Mouse (Mus musculus): Measurements from ENCODE around the gene Tmie. TPM values are rescaled to one million over a fixed set of nuclear protein-coding genes. Genes with fewer than 3 reads are reported as not detected.

Tmie gene
- total RNA-seq (2021) = 1 to 10 TPM; 1.2 to 1.3 TPM

DNA sequence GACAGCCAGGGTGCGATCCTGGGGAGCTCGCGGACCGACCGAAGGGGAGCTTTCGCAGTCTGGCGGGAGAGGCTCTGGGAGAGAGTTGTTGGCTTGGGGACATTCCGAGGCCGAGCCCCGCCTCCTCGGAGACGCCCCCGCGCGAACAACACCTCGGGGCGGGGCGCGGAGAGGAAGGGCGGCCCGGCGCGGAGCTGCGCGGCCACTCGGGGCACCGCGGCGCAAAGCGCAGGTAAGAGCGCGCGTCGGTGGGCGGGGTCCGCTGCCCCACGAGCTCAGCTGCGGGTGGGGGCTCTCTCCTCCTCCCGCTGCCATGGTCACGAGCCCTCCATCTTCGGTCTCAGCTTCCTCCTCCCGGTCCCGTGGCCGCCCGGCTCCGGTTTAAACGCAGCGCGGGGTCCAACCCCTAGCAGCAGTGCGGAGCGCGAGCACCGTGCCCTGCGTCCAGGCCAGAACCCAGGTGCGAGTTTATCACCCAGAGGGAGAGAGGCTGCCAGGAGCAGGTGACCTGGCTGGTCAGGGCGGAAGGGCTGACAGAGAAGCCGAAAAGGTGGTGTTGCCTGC, at the start of gene Tmie:
TSS of gene Tmie (minus strand) at position 116 of the 564 bp plus-strand sequence.
- peak; percentile 83 for DNase-seq
- intact Hi-C loops (cut with DNase I) = loop anchor here (5.0 kb wide), 2 partner anchors 42 to 343 kb away; no protein-coding TSS in a partner anchor

- intact Hi-C loops (cut with DNase I) = loop anchor here (2.0 to 5.0 kb wide), 5 partner anchors 20 to 150 kb away; partner anchors contain the start of gene Tmie
- peak; percentile 74 to 82 for DNase-seq
Measured at GRCm38 (mm10) chr9:110922759-110923158, 42.8 kb upstream of the Tmie start.

DNA sequence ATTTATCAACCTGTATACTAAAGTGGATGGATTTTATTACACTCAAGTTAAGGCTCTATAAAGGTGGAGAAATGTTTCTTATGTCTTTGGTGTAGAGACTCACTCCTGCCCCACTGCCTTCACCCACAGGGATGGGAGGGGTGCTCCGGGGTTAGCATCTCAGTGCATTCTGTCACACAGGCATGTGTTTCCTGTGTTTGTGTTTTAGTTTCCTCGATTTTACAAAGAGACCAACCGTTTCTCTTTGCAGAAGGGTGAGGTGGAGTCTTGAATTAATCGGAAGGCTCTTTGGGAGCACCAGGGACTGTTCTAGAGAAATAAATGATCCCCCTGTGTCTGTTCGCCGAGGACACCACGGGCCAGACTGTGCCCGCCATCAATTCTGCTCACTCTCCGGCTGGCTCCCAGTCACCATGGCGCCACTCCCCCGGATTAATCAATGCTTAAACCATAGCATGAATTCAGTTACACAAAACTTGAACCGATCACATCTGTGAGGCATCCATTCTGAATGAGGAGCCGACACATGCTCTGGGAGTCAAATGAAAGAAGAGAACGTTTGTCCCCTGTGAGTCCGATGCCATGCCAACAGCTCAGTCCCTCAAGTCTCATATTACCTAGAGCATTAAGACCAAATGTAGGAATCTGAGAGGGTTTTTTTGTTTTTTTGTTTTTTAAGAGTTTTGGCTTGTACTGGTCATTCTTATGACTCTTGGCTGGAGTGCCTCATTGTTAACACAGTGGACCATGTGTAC, 40.9 kb upstream of the Tmie start:
- no peak for DNase-seq
- intact Hi-C loops (cut with DNase I) = loop anchor here (5.0 kb wide), 2 partner anchors 39 to 76 kb away; partner anchors contain the start of gene Tmie

GRCm38 (mm10) chr9:110916786-110917185, 36.9 kb upstream of the Tmie start, which contains the start of gene Fam240a:
TSS of gene Fam240a (minus strand) at chr9:110916861.
- intact Hi-C loops (cut with DNase I) = no loop called here
- no peak for DNase-seq

GRCm38 (mm10) chr9:110915466-110915865, 35.6 kb upstream of the Tmie start:
- no peak for DNase-seq
- intact Hi-C loops (cut with DNase I) = no loop called here

GRCm38 (mm10) chr9:110914631-110915236, 34.8 kb upstream of the Tmie start:
- no peak for DNase-seq
- intact Hi-C loops (cut with DNase I) = no loop called here

DNA sequence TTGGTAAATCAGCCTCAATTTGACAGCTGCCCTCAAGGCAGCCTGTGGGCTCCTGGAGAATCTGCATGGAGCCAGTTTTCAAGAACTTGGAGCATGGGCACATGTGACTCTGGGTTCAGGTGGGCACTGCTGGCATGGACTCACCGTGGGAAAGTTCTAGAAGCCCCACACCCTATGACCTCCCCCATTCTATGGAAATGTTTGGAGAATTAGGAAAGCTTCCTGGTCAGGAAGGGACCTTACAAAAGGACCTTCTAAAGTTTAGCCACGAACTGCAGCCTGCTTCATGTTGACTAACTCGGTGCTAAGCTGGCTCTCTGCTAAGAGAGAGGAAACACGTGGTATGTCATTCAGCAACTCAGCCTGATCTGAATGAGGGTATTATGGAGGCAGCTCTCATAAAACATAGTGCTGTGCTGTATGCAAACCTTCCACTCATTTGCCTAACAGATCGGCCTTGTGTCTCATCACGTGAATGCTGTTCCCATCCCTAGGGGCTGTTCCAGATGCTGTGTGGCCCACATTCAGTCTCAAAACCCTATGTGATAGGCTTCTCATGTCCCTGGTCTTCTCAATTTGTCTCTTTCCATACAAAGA, 29.6 kb upstream of the Tmie start:
- no peak for DNase-seq
- intact Hi-C loops (cut with DNase I) = no loop called here

DNA sequence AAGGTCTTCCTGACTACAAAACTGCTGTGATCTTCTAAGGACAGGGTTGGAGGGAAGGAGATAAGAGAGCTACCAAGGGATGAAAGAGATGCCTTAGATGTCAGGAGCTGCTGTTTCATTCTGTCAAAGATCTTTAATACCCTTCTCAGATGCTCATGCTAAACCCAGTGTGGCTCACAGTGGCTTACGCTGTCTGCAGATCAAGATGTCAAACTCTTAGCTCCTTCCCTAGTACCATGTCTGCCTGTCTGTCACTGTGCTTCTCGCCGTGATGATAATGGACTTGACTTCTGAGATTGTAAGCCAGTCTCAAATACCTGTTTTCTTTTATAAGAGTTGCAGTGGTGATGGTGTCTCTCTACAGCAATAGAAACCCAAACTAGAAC, 28.7 kb upstream of the Tmie start:
- DNase-seq = no peak
- intact Hi-C loops (cut with DNase I) = no loop called here

DNA sequence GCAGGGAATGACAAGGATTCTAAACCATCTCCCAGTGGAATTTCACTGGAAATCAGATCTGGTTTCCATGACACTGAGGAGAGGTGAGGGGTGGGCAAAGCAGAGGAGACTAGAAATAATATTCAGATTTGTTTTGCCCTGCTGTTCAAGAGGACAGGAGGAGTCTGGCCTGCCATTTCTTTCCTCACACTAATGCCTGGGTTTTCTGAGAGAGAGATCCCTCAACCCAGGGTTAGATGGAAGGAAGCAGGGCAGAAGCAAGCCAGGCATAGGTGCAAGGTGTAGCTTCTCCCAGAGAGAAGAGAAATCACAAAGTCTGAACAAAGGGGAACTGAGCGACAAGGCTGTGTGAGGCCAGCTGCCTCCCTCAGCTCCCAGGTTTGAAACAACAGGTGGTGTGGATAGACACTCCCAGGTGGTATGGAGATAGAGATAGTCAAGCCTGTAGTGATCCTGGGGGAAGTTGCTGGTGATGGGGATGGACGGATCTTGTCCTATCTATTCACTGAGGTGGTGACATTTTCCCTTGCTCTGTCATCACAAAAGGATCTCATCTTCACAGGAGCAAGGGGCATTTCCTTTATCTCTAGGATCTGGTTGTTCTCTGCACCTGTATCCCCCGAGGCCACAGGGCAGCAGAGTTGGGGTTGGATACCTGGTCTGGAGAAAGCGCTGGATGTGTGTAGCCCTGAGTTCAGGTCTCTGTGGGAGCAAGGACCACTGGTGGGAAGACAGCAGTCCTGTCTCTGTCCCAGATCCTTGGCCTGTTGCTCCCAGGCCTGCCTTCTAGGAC, 28.1 kb upstream of the Tmie start:
- intact Hi-C loops (cut with DNase I) = no loop called here
- no peak for DNase-seq

DNA sequence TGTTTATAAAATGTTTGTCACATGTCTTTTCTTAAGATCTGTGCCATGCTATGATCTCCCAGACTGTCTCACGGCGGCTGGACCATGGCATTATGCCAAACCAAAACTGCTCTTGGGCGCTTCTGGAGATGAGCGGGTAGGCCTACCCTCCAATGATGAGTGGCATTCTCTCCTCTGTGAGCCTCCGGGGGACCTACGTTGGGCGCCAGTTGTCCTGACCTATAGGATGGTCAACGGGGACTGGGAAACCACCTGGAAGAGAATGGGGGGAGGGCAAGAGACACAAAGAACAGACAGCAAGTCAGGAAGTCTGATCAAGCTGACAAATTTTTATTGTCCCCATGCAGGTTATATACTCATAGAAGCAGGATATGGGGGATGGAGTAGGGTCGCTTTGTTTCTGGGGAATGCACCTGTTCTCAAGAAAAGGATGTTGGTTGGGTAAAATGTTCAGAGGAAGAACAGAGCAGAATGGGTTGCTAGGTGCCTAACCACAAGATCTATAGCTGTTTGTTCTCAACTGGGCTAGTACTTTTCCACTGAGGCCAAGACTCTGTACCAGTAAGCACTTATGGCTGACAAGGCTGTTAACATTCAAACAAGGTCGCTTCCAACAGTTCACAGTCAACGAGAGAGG, 27.4 kb upstream of the Tmie start:
- intact Hi-C loops (cut with DNase I) = no loop called here

DNA sequence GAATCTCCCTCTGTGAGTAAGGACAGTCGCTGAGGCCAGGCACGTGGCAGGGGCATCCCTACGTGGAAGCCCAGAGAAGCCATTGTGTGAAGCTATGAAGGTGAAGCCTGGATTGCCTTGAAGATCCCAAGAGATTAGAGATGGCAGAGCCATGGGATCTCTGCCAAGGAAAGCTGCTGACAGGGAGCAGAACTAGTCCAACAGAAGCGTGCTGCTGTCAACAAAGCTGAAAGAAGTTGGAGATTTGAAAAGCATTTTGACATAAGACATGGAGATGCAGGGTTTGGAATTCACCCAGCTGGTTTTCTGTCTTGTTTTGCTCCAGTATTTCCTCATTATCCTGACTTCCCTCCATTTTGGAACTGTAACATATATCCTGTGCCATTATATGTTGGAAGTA, 22.4 kb upstream of the Tmie start:
- DNase-seq = no peak
- intact Hi-C loops (cut with DNase I) = no loop called here

More for the DNA sequence above, 27.4 kb upstream of the Tmie start:
- no peak for DNase-seq

GRCm38 (mm10) chr9:110901204-110901603, 21.3 kb upstream of the Tmie start:
- DNase-seq = no peak
- intact Hi-C loops (cut with DNase I) = no loop called here

DNA sequence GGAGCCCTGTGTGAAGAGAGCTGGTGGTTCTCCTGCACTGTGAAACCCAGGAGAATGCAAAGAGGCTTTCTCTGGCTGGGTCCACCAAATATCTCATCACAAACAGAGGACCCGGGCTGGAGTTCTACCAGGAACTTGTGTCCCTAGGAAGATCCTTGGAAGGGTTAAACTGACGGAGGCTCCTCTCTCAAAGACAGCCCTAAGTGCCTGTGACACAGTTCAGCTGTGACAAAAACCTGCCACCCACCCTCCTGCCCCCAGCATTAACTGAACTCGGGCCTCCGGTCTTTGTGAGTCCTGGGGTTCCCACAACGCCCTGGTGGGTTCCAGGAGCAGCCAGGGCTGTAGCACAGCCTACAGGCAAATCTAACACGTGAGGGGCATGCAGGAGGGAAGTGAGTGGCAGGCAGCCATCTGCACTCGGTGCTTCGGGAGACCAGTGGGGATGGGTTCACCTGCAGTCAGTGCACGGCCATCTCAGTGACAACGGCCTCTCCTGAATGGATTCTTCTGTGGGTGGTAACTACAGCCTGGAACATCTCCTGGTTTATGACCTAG, 19.6 kb upstream of the Tmie start:
- intact Hi-C loops (cut with DNase I) = no loop called here
- DNase-seq = no peak

DNA sequence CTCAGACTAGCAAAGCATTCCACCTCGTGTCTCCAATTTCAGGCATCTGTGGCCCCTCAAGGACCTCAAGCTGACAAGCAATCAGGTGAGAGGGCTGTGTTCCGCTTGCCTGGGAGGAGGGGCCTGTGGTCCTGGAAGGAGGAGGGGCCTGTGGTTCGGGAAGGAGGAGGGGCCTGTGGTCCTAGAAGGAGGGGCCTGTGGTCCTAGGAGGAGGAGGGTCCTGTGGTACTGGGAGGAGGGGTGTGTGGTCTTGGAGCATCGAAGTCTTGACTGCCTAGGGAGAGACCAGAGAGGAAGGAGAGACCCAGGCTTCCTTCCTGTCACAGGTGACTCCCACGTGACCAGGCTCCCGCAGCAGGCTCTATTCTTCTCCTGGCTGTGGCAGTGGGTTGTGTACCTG, 16.7 kb upstream of the Tmie start:
- no peak for DNase-seq
- intact Hi-C loops (cut with DNase I) = no loop called here

DNA sequence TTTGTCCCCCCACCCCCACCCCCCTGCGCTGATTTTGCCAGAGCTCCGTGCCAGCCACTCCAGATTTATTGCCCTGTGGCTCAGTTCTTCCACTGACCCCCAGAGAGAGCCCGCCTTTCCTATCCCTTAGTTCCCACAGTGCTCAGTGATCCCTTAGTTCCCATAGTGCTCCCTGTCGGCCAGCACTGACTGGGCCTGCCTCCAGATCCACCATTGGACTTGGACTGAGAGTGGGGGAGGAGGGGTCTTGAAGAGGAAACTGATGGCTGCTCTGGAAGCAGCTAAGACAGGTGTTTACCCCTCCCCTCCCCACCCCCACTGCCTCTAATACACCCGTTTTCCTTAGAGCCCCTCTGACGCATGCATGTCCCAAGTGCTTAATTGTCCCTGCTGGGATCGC, 16.1 kb upstream of the Tmie start:
- intact Hi-C loops (cut with DNase I) = no loop called here
- DNase-seq = no peak

DNA sequence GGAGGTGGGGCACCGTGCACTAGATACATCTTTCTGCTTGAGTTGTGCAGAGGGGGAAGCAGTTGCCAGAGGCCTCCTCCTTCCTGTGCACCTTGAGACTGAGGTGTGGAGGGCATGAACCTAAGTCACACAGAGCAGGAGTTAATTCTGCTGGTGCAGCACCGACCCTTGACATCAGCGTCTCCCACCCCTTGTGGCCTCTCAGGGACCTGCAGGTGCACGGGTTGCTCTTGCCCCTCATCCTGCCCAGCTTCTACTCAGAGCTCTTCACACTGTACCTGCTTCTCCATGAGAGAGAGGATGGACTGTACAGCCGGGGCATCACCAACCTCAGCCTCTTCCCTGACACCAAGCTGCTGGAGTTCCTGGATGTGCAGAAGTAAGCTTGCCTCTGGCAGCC, 15.6 kb upstream of the Tmie start:
- intact Hi-C loops (cut with DNase I) = no loop called here

DNA sequence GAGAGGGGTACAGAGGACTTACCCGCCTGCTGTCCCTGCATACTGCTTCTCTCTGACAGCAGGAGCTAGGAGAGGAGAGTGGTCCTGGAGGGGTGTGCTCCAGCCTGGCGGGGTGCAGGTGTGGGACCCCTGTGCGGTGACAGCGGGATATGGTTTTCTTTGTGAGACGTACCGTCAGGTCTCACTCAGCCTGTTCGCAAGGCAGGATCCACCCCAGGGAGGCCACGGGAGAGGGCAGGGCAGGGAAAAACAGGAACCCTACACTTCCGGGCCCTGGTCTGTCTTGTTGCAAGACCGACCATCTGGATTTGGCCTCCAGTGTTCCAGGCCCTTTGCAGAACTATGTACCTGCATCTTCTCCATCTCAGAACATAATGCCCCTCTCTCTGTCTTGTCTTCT, 13.5 kb upstream of the Tmie start:
- no peak for DNase-seq
- intact Hi-C loops (cut with DNase I) = no loop called here

More for the DNA sequence above, 15.6 kb upstream of the Tmie start:
- no peak for DNase-seq

DNA sequence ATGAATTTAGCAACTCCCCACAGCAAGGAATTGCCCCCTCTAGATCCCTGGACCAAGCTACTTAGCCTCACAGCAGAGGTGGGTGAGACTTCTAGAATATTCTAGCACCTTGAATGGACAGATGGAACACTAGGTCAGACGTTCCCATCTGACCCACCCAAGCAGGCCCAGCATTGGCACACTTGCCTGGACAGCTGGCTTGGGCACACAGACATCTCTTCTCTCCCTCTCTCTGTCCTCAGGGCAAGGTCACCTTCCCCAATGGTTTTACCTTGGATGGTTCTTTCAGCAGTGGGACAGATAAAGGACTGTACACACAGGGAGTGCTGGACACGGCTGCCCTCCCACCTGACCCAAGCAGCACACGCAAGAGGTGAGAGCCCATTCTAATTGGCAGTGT, 12.6 kb upstream of the Tmie start:
- no peak for DNase-seq
- intact Hi-C loops (cut with DNase I) = no loop called here

DNA sequence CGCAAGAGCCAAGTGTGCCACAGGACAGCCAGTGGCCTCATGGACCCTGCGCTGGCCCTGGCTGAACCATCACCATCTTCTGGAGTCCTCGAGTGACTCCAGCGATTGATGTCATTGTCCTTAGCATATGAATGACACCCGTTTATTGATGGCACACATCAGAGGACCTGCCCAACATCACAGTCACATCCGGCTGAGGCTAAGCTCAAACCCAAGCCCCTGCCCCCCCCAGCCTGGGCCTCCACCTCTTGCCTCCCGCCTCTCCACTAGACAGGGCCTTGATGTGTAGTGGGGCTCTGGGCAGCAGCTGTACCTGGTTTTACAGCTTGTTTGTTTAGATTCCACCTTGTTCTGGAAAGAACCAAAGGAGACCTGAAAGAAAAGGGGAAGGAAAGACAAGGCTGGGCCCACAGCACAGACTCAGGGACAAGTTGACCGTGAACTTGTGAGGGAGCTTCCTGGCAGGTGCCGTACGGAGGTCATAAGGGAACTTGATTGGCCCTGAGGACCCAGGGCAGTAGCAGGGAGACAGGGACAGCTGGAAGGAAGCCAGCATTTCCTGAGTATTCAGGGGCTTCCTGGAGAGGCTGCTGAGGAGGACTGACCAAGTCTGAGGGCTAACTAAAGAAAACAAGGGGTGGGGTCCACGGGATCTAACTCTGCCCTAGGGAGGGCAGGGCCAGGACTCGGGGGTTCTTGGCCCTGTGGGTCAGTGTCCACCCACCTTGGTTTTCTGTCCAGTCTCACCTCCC, 11.3 kb upstream of the Tmie start:
- intact Hi-C loops (cut with DNase I) = no loop called here
- no peak for DNase-seq
